Mouse (Mus musculus) gastrocnemius, postnatal 10 days (tissue): Measurements from ENCODE around the gene Tbc1d9b. TPM values are rescaled to one million over a fixed set of nuclear protein-coding genes. Genes with fewer than 3 reads are reported as not detected.

Experiments
- DNase-seq: peaks from one replicate; pipeline ENCODE4 v3.0.0; 2021; ENCODE audit warnings: mixed read lengths
- total RNA-seq, 2 experiments: library from RNA; stranded (reverse); gene quantifications; 2 replicates each; pipeline ENCODE4 v1.2.3; 2021

The Tbc1d9b gene
- total RNA-seq, 2 experiments from 2014 or later = 23.2 to 30.1 TPM

DNA sequence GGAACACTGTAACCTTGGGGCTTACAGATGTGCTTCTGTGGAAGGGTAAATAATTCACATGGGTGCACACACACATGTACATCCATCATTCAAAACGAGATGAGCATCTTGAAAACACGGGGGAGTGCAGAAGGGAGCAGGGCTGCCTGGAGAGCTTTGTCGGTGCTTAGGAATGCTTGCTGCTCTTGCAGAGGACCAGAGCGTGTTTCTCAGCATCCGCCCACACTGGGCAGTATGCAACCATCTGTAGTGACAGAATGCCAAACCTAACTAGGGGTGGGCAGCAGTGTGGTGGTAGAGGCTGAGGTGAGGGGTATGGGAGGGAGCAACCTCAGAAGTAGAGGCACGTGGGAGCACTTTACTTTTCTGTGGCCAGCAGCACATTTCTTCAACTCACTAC is 45.9 kb downstream of the Tbc1d9b start:
- DNase-seq = no peak

DNA sequence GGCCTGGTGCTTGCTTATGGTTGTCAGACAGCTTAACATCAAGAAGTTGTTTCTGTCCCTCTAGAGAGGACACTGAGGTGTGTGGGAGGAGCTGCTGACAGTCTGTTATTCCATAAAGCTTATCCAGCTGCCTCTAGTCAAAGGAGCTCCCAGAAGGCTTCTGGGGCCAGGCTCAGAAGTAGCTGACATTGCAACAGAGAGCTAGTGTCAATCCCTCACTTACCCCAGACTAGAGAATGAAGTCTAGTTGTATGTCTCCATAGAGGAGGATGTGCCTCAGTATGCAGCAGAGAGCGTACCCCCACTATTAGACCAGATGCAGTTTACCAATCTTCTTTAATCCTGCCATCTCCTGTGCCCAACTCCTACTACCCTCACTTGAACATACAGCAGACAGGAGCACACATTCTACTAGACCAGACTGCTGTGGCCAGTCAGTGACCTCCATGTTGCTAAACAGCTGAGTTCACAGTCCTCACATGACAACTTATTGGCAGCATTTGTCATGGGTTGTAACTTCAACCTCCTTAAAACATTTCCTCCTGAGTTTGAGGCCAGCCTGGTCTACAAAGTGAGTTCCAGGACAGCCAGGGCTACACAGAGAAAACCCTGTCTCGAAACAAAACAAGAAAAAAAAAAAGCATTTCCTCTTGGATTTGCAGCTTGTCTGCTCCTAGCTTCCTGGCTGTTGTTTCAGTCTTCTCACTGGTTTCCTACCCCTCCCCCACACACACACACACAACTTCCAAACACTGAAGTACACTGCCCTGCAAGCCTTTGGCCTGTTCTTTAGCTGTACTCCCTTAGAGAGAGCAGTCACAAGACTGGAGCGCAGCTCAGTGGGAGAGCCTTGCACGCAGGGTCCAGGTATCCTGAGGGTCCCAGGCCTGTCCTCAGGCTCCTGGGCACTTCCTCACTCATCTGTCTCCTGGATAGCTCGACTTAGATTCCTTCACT is 47.6 kb downstream of the Tbc1d9b start:
- no peak for DNase-seq

DNA sequence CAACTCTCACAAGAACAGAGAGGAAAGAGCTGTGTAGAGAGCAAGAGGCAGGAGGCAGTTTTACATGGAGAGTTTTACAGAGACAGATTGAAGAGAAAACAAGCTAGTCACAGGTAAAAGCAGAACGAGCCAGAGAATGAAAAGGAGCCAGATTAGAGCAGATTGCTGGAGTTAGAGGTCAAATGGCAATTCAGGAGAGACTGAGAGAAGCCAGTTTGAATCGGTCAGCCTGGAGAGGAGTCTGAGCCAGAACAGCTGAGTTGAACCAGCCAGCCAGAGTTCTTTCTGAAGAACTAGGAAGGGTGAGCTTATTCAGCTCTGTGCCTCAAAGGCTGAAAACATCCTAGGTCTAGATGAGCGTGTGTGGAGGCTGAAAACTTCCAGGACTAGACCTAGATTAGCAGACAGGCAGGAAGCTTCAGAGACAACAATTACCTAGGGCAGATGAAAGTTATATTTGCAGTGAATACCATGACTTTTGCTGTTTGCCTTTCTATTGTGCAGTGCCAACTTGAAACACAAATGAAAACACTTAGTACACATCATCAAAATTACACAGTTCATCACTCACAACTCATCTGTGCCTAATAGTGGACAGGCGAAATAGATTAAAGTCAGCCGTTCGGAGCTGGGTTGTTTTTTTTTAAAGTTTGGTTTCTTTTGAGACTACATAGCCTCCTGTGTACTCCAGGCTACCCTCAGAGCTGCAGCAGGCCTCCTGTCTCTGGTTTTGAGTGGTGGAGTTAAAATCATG is 49.5 kb downstream of the Tbc1d9b start:
- DNase-seq = no peak

DNA sequence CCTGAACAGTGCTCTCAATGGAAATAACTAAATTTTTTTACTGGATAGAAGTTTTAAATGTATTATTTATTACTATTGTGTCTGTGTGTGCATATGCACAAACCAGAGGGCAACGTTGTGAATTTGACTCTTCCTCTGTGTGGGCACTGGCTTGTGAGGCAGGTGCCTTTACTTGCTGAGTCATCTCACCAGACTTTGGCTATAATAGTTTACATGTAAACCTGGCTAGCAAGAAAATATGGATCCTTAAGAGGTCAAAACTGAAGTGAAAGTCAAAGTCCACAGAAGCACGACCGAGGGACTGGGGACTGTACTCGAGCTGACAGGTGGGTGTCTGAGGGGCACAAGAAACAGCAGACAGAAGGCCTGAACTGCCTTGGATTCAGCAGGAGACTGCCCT is 51.5 kb downstream of the Tbc1d9b start:
- no peak for DNase-seq

DNA sequence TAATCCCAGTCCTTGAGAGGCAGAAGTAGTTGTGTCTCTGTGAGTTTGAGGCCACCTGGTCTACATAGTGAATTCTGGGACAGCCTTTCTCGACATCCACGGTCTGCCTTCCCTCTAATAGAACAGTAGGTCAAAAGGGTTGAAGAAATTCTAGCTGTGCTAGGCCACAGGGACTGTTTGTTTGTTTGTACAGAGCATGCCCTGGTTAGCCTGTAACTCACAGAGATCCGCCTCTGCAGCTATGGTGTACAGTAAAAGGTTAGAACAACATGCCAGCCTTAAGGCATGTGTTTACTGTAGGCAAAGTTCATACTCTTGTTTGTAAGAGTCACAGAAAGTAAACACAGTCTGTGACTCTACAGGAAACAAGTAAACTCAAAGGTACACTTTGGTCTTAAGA is 53.6 kb downstream of the Tbc1d9b start:
- DNase-seq = no peak

DNA sequence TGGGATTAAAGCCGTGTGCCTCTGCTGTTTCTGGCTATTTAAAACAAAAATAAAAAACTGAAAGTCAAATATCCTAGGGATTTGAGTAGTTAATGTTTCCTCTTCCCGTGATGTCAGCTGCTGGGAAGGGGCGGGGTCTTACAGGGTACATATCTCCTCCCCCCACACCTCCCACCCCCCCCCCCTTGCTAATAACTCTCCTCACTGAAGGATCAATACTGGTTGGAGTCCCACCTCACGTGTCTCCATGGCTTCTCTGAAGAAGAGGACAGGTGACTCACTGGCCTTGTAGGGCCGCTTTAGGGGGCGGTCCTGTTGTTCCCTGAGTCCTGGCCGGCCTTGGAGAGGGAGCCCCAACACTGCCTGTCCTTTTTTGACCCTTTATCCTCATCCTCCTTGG is 57.5 kb downstream of the Tbc1d9b start:
- DNase-seq = no peak

DNA sequence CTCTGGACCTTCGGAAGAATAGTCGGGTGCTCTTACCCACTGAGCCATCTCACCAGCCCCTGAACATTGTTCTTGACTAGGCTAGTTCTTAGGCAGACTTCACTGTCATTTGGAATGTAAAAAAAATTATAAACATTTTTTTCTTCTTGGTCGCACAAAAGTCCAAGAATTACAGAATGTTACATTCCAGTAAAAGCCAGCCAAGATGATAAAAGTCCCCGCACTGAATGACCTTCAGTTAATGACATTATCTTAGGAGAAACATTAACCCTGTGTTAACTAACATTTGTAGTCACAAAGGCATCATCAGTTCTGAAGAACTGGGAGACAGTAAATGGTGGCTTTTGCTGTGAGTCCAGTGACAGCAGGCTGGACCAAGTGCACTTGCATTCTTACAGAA is 59.2 kb downstream of the Tbc1d9b start:
- no peak for DNase-seq

DNA sequence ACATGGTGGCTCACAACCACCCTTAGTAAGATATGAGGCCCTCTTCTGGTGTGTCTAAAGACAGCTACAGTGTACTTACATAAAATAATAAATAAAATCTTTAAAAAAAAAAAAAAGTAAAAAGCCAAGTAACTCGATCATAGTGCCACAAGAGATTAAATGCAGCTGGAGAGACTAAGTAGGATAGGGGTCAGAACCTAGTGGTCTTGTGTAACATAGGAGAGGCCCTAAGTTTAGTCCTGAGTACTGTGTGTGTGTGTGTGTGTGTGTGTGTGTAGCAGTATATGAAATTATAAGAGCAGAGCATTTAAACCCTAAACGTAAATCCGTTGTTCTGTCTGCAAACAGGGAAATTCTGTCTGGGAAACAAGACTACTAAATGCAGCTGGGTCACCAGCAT is 61.1 kb downstream of the Tbc1d9b start:
- no peak for DNase-seq

DNA sequence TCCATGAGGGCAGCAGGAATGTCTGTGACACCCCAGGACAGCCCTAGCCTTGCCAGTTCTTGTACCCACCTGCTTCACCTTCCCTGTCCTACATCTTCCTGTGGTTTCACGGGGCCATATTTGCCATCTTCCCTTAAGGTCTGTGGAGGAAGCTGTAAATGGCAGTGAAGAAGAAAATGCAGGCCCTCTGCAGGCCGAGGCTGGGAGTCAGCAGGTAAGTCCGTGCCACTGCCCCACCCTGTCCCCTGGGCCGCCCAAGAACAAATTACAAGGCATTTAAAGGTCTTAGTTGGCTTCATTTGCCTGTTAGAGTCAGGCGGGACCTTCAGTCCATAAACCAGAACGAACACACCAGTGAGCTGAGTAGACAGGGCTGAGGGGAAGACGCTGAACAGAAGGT is 62.9 kb downstream of the Tbc1d9b start:
- DNase-seq = no peak

DNA sequence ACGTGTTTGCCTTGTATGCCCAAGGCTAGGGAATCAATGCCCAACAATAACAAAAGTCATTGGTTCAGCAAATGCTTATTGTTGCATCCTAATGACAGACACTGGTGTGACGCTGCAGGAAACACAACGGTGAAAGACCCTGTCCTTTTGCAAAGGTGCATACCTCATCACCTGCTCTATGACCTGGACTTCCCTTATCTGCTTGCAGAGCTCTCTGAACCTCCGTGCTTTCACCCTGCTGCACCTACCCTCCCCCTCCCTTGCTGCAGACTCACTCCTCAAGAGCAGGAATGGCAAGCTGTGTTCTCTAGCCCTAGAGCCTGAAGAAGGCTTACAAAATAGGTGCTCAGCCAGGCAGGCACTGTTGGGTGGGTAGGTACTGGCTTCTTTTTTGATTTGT is 63.6 kb downstream of the Tbc1d9b start:
- DNase-seq = no peak

DNA sequence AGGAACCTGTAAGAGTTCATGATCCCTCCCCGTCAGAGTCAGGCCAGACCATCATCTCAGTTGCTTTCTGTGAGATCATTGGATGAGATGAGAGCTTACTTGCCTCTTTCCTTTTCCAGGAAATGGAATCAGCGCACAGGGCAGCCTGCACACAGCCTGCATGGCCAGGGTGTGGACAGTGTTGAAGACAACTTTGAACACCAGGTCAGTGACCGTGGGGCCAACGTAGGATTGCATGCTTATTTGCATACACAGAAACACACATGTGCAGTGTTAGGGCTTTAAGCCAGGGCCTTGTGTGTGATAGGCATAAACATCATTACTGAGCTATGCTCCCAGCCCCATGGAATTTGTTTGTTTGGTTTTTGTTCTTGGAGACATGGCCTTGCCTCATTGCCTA is 66.3 kb downstream of the Tbc1d9b start:
- no peak for DNase-seq

DNA sequence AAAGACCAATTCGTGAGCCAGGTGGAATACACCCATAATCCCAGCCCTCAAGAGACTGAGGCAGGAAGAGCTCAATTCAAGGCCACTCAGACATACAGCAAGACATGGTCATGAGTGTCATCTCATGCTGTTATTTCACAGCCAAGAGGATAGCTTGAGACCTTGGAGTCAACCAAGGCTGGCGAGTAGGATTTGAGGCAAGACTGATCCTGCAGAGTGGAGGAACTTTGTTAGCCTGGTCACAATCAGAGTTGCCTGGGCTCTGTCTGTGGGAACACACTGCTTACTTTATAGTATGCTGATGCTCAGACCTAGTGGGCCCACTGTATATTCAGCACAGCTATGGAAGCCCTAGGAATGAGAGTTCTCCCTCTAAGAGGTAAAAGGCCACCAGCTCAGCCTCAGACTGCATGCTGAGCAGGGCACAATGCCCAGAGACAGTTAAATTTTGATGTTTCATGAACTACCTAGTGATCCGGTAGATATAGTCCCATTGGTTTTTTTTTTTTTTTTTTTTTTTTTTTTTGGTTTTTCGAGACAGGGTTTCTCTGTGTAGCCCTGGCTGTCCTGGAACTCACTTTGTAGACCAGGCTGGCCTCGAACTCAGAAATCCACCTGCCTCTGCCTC is 67.1 kb downstream of the Tbc1d9b start:
- DNase-seq = no peak

DNA sequence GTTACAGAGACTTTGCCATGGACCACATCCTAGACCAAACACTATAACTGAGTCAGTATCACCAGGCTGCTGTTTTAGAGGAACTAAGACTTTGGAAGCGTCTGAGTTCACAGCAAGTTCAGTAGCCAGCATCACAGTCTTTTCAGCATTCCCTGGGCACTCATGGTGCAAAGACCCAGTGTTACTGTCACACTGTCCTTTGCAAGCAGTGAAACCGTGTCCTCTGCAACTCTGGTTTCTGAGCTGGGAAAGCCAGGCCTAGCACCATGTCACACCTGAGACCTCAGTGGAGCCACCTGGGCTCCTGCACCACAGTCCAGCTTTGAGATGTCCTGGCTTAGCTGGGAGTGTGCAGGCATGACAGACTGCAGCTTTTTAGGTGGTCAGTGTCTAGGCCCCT is 67.7 kb downstream of the Tbc1d9b start:
- no peak for DNase-seq

DNA sequence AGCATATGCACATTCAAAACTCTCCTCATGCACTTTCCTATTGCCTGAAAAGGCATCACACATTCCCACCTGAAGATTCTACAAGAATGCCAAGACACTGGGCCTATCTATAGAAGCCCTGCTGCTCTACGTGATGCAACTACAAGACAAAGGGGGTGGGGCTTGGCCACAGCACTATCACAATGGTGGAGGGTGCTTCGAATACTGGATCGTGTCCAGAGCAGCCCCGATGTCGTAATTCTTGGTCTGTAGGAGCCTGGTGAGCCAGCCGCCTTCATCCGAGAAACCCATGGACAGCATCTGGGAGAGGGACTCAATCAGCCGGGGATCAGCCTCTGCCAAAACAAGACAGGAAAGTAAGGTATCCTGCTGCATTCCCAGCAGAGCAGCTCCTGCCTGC is 69.4 kb downstream of the Tbc1d9b start:
- DNase-seq = no peak

DNA sequence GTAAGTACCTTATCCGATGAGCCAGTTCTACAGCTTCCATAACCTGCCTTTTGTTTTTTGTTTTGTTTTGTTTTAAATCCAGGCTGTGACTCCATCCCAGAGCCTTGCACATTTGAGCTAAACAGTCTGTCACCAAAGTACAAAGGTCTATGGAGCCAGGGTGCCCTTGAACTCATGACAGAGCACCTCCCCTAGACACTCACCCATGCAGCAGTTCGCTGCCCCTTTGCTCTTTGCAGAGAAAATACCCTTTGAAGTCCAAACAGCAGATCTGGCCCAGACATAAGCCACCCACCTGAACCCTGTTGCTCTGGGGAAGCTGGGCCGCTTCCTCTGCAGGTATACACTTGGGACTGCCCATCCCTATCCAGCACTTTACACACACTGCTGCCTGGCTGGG is 70.4 kb downstream of the Tbc1d9b start:
- no peak for DNase-seq

DNA sequence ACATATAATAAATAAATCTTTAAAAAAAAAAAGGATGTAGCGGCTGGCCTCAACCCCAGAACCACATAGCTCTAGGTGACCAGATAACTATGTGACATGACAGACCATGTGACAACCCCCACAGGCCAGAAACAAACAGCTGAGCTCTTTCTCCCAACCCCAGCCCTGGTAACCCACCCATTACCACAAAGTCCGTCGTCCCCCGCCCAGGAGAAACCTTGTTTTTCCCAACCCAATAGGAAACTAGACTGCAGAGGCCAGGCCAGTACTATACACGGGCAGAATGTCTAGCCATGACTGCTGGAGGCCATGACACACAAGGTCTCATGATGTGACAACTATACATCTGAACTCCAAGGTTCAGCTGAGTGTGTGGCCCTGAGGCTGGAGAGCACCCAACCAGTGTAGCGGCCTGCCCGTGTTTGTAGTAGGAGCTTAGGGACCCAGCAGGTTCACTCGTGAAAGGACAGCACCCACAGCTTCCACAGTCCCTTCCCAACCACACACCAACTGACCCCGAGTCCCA is 72.2 kb downstream of the Tbc1d9b start:
- no peak for DNase-seq

DNA sequence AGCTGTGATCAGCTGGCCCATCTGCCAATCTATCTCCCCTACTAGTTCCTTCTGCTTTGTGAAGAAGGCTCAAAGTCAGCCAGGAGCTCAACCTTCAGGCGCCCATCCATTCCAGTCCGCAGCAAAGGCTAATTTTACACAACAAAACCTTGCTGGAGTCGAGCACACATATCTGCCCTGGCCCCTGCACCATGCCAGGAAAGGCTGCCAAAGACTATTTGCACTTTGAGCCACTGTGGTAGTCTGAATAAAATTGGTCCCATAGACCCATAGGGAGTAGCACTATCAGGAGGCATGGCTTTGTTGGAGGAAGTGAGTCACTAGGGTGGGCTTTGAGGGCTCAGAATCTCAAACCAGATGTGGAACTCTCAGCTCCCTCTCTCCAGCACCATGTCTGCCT is 74.2 kb downstream of the Tbc1d9b start:
- no peak for DNase-seq

DNA sequence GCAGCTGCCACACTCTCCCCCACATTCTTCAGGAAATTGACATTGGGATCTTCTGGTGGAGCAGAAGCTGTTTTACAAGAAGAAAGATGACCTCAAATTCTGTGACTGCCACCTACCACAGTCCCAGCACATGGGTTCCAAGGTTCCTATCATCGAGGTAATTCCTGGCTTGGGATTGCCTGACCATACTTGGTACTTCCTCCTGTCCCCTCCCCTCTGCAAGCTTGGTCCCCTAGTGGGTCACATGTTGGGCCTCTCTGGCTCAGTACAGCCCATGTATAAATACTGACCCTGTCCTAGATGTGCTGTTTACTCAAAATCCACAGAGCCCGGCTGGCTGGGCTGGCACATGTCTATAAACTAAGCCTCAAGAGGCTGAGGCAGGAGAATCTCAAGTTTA is 74.8 kb downstream of the Tbc1d9b start:
- no peak for DNase-seq

DNA sequence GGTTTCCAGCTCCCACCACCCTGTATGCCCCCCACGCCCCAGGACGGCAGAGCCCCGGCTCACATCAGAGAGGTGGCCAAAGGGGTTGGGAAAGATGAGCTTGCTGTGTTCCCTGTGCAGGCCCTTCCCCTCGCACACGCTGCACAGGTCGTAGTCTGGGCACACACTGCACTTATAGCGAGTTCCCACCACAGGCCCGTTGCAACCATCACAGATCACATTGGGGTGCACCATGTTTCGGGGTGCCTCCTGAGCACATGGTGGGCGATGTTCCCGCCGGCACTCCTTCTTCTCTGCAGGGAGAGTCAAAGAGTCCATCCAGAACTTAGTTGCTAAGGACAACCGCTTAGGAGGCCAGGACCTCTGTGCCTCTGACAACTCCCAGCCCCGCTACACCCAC is 76.1 kb downstream of the Tbc1d9b start:
- no peak for DNase-seq

DNA sequence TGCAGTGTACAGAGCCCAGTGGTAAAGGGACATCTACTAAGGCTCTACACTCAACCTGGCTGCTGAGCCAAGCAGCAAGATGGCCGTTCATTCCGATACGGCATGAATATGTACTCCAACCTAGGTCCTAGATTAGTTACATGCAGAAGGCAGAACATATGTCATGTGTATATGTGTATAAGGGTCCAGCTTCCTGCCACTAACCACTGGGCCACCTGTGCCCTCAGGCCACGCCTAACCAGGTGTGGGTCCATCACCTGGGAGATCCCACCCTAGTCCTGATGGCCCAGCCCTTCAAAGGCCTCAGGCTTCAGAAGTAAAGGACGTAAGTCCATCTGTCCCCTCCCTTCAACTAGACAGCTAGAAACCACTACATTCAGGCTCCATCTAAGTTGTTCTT is 76.8 kb downstream of the Tbc1d9b start:
- no peak for DNase-seq

DNA sequence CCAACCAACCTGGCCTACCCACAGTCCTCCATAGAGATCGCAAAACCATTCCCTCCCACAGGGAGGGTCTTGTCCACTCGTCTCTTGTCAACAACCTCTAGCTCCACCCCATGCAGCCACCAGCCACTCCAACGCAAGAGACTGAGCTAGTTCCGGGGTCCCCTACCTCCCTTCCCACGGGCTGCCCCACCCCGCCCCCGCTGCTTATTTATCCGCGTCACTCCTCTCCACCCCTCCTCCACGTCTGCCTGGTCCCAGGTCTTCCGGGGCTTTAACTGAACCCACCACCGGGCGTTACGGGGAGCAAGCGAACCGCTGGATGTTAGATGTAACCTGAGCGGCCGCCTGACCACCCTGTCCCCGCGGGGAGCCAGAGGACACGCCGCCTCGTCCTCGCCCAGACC is 78.9 kb downstream of the Tbc1d9b start:
- DNase-seq = peak; percentile 89

DNA sequence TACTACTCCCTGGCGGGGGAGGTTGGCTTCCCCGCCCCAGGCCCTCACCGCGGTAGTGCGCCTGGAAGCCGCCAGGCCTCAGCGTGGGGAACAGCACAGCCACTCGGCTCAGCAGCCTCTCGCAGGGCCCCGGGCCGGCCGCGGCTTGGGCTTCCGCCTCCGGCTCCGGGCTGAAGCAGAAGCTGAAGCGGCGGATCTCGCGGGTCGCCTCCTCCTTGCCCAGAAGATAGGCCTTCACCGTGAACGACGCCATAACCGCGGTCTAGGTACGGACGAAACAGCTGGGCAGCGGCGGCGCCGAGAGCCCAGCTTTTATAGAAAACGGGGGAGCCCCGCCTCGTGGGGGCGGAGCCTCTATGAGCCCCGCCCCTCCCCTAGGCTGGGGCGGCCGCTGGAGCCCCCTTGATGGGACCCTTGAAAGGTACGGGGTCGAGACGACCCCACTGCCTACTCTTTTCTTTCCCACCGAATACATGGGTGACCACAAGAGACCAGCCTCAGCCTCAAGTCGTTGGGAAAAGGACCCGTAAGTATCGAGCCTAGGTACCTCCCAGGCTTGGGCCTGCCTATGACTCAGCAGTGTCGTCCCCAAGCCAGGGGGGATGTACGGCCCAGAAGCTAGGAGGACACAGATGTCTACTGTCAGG is 79.4 kb downstream of the Tbc1d9b start, which contains the start of the genes Sqstm1 and Mgat4b:
Sqstm1 (minus strand) TSS at position 323 of the 647 bp plus-strand sequence.
Mgat4b (plus strand) TSS at position 386 of the 647 bp plus-strand sequence.
- peak; percentile 87 for DNase-seq
